Mouse (Mus musculus) heart, adult 18-20 months (tissue): ENCODE results near the gene Ugp2. TPM values are rescaled to one million over a fixed set of nuclear protein-coding genes. Genes with fewer than 3 reads are reported as not detected.

Experiments
- DNase-seq, 2 experiments: peaks; one replicate each; pipeline ENCODE4 v3.0.0; 2021 to 2022; ENCODE audit warnings: mixed read lengths in 1 of 2
- long read RNA-seq, 2 experiments: library from polyadenylated mRNA; stranded (forward); transcript quantifications; one replicate each; pipeline ENCODE4 v2.0.0; 2021
- total RNA-seq, 2 experiments: library from RNA; stranded (reverse); gene quantifications; 2 replicates each; pipeline ENCODE4 v1.2.3; 2021

Ugp2 gene
- 100 to 1,000 TPM; 242 to 257 TPM for total RNA-seq
- long read RNA-seq, experiment 1, transcript Ugp2-201 (10 exons, 2,044 nt): minor isoform, 84 of 242 reads
- long read RNA-seq, experiment 1, transcript Ugp2-202 (10 exons, 2,683 nt): major isoform, 143 of 242 reads
- long read RNA-seq, experiment 1, partial matches to known transcripts: 12 of 242 reads
- long read RNA-seq, experiment 1, other reads (novel, unspliced or antisense): 2 of 242 reads
- long read RNA-seq, experiment 2, transcript Ugp2-202 (10 exons, 2,683 nt): major isoform, 85 of 133 reads
- long read RNA-seq, experiment 2, transcript Ugp2-201 (10 exons, 2,044 nt): minor isoform, 37 of 133 reads
- long read RNA-seq, experiment 2, partial matches to known transcripts: 5 of 133 reads
- long read RNA-seq, experiment 2, other reads (novel, unspliced or antisense): 6 of 133 reads

GRCm38 (mm10) chr11:21371122-21371806 lies at the start of gene Ugp2:
Gene Ugp2, minus strand, starts transcription at chr11:21371201.
- peak; percentile 98 to 99 for DNase-seq

GRCm38 (mm10) chr11:21414911-21415381 lies 43.9 kb upstream of the Ugp2 start:
- peak; percentile 52 to 66 for DNase-seq

- DNase-seq: no peak
Observed at GRCm38 (mm10) chr11:21406668-21407067, 35.7 kb upstream of the Ugp2 start.

GRCm38 (mm10) chr11:21406141-21406540 lies 35.1 kb upstream of the Ugp2 start:
- no peak for DNase-seq

- DNase-seq: no peak
Observed at GRCm38 (mm10) chr11:21403877-21404276, 32.9 kb upstream of the Ugp2 start.

GRCm38 (mm10) chr11:21402481-21403254 lies 31.7 kb upstream of the Ugp2 start:
- peak; percentile 35 to 37 for DNase-seq

GRCm38 (mm10) chr11:21401248-21401647 lies 30.2 kb upstream of the Ugp2 start:
- no peak for DNase-seq

- DNase-seq: peak; percentile 68 to 73
Observed at GRCm38 (mm10) chr11:21399186-21399681, 28.2 kb upstream of the Ugp2 start.

- peak; percentile 82 for DNase-seq
Observed at GRCm38 (mm10) chr11:21398464-21398863, 27.5 kb upstream of the Ugp2 start.

GRCm38 (mm10) chr11:21386790-21387189 lies 15.8 kb upstream of the Ugp2 start:
- no peak for DNase-seq

- DNase-seq: peak in 1 of 2 experiments; percentile 21
Observed at GRCm38 (mm10) chr11:21374096-21374495, 3.1 kb upstream of the Ugp2 start.

GRCm38 (mm10) chr11:21370399-21371121 lies 441 bp downstream of the Ugp2 start:
- peak; percentile 83 to 89 for DNase-seq

GRCm38 (mm10) chr11:21369248-21370016 lies 1.6 kb downstream of the Ugp2 start:
- peak in 1 of 2 experiments; percentile 53 for DNase-seq

- DNase-seq: peak; percentile 21 to 50
Observed at GRCm38 (mm10) chr11:21368466-21368865, 2.5 kb downstream of the Ugp2 start.

- DNase-seq: peak in 1 of 2 experiments; percentile 24
Observed at GRCm38 (mm10) chr11:21363144-21363940, 7.7 kb downstream of the Ugp2 start.

- no peak for DNase-seq
Observed at GRCm38 (mm10) chr11:21351296-21351695, 19.7 kb downstream of the Ugp2 start.

GRCm38 (mm10) chr11:21348890-21349289 lies 22.1 kb downstream of the Ugp2 start:
- DNase-seq: no peak

- no peak for DNase-seq
Observed at GRCm38 (mm10) chr11:21346020-21346419, 25.0 kb downstream of the Ugp2 start.

GRCm38 (mm10) chr11:21343490-21343889 lies 27.5 kb downstream of the Ugp2 start:
- no peak for DNase-seq

- DNase-seq: no peak
Observed at GRCm38 (mm10) chr11:21339088-21339487, 31.9 kb downstream of the Ugp2 start.
